Mouse (Mus musculus) E14TG2a.4 (cell line): ENCODE measurements at regions not wholly inside any gene's neighbourhood (a gene's known extent, or its start where the extent isn't known, plus 50 kb on each side); places are given as distances from the start of the nearest gene placed in this dataset.

ENCODE experiments used
- CTCF ChIP-seq: conservative IDR thresholded peaks from 2 replicates; pipeline ENCODE4 v1.5.1; 2014; ENCODE audit warnings: low read length
- NANOG ChIP-seq: IDR thresholded peaks from 2 replicates; pipeline ENCODE4 v1.6.1; 2014; ENCODE audit warnings: borderline replicate concordance, low read length, mixed read lengths
- POU5F1 ChIP-seq: IDR thresholded peaks from 2 replicates; pipeline ENCODE4 v1.6.1; 2014; ENCODE audit warnings: low read length, borderline replicate concordance

DNA sequence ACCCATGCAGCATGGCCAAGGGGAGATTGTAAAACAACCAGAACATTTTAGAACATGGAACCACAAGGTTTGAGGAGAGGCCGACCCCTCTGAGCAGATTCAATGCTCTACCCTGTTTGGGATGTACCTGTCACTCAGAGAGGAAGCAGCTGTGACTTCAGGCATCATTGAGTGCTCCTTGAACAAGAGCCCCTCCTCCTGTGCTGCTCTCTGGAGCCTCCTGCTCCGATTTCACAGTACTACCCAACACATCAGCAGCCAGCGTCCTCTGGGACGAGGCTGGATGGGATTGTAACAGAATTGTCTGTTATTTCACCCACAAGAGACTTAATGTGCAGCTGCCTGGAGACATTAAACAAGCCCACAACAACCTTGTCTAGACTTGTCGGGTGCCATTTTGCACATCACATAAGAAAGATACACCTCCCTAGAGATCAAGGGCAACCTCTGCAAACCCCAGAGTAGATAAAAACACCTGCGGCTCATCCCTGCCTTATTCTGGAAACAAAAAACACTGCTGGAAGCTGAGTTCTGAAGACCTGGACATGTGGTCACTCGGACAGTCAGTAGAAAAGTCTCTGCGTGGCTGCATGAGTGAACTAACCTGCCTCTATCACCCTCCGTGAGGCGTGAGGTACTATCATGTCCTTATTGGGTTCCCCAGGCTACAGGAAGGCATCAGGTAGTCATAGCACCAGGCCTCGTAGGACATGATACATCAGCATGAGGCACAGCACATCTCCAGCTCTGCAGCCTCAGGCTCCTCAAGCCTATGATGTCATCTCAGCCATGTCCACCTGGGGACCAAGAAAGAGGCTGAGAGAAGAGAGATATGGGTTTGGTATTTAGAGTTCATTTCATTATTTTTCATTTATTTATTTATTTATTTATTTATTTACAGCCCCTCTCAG is 140.4 kb upstream of the Nsun2 start:
- TF ChIP-seq CTCF (no peak), POU5F1 (no peak), NANOG (no peak)
